Mouse (Mus musculus): ENCODE data around the gene Exoc3l2. TPM values are rescaled to one million over a fixed set of nuclear protein-coding genes. Genes with fewer than 3 reads are reported as not detected.

Gene Exoc3l2
- polyA plus RNA-seq, 1 experiment, result 0.94 TPM

GRCm38 (mm10) chr7:19455186-19455585 is 7.9 kb upstream of the Exoc3l2 start:
- peaks cover 19% of the 10 kb centered on the region for H3K4me1 ChIP-seq (replicated peaks; ENCODE audit: control insufficient read depth, insufficient read depth, low read length)
- H3K27ac ChIP-seq (ENCODE audit: control insufficient read depth, insufficient read depth, low read length), result no peak overlapping the region
- 95% methylated on average over 4 of the region's 4 CpGs for WGBS
- no peak for TF ChIP-seq CTCF (IDR thresholded peaks at IDR 0.05; ENCODE audit: borderline replicate concordance, control insufficient read depth, extremely low read depth, insufficient read depth, low read length, poor library complexity)
- no peak for TF ChIP-seq POLR2A (IDR thresholded peaks at IDR 0.05; ENCODE audit: control insufficient read depth, extremely low read depth, insufficient read depth, low read length, poor library complexity)
- no peak overlapping the region for H3K4me3 ChIP-seq (ENCODE audit: control insufficient read depth, insufficient read depth, low read length)
- H3K27me3 ChIP-seq (ENCODE audit: control insufficient read depth, insufficient read depth, low read length), result no peaks in the 10 kb centered on the region
- H3K36me3 ChIP-seq (ENCODE audit: control insufficient read depth, insufficient read depth, low read length), result no peaks in the 10 kb centered on the region
- DNase-seq, result no peak

GRCm38 (mm10) chr7:19455819-19456495 is 7.2 kb upstream of the Exoc3l2 start:
- 91% methylated on average over 11 of the region's 11 CpGs for WGBS
- Histone ChIP-seq H3K27me3 (ENCODE audit: control insufficient read depth, insufficient read depth, low read length) (no peaks in the 10 kb centered on the region), H3K27ac (ENCODE audit: control insufficient read depth, insufficient read depth, low read length) (no peak overlapping the region), H3K4me3 (ENCODE audit: control insufficient read depth, insufficient read depth, low read length) (no peak overlapping the region), H3K4me1 (replicated peaks; ENCODE audit: control insufficient read depth, insufficient read depth, low read length) (peaks cover 19% of the 10 kb centered on the region), H3K36me3 (ENCODE audit: control insufficient read depth, insufficient read depth, low read length) (no peaks in the 10 kb centered on the region)
- no peak for TF ChIP-seq CTCF (IDR thresholded peaks at IDR 0.05; ENCODE audit: borderline replicate concordance, control insufficient read depth, extremely low read depth, insufficient read depth, low read length, poor library complexity)
- TF ChIP-seq POLR2A (IDR thresholded peaks at IDR 0.05; ENCODE audit: control insufficient read depth, extremely low read depth, insufficient read depth, low read length, poor library complexity), result no peak
- no peak for DNase-seq

DNA sequence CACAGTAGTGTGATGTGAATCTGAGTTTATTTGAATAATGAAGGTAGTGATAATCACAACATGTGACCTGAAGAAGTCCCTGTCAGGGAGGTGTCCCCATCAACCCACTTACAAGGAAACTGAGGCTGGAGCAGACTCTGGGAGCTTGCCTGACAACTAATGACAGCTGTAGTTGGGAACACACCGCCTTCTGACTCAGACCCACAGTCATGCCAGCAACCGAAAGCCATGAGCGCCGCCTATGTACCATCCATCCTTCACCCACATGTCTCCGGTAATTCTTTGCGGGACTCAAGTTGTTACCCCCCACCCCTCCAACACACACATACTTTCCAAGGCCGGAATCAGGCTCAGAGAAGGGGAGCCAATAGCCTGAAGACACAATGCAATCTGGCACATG is 6.5 kb upstream of the Exoc3l2 start:
- Histone ChIP-seq H3K4me1 (replicated peaks; ENCODE audit: control insufficient read depth, insufficient read depth, low read length) (peaks cover 19% of the 10 kb centered on the region), H3K36me3 (ENCODE audit: control insufficient read depth, insufficient read depth, low read length) (no peaks in the 10 kb centered on the region), H3K27me3 (ENCODE audit: control insufficient read depth, insufficient read depth, low read length) (no peaks in the 10 kb centered on the region), H3K27ac (ENCODE audit: control insufficient read depth, insufficient read depth, low read length) (no peak overlapping the region), H3K4me3 (ENCODE audit: control insufficient read depth, insufficient read depth, low read length) (no peak overlapping the region)
- no peak for TF ChIP-seq CTCF (IDR thresholded peaks at IDR 0.05; ENCODE audit: borderline replicate concordance, control insufficient read depth, extremely low read depth, insufficient read depth, low read length, poor library complexity)
- no peak for TF ChIP-seq POLR2A (IDR thresholded peaks at IDR 0.05; ENCODE audit: control insufficient read depth, extremely low read depth, insufficient read depth, low read length, poor library complexity)
- WGBS, result 97% methylated on average over 7 of the region's 7 CpGs
- DNase-seq, result no peak

GRCm38 (mm10) chr7:19457414-19458071 is 5.6 kb upstream of the Exoc3l2 start:
- no peaks in the 10 kb centered on the region for H3K36me3 ChIP-seq (ENCODE audit: control insufficient read depth, insufficient read depth, low read length)
- TF ChIP-seq POLR2A (IDR thresholded peaks at IDR 0.05; ENCODE audit: control insufficient read depth, extremely low read depth, insufficient read depth, low read length, poor library complexity) (0 out of 2 replicates have a peak, but pooled peaks have one; percentile 9), CTCF (IDR thresholded peaks at IDR 0.05; ENCODE audit: borderline replicate concordance, control insufficient read depth, extremely low read depth, insufficient read depth, low read length, poor library complexity) (no peak)
- peaks cover 19% of the 10 kb centered on the region for H3K4me1 ChIP-seq (replicated peaks; ENCODE audit: control insufficient read depth, insufficient read depth, low read length)
- H3K27ac ChIP-seq (ENCODE audit: control insufficient read depth, insufficient read depth, low read length), result no peak overlapping the region
- 11% methylated on average over 14 of the region's 14 CpGs for WGBS
- DNase-seq, result no peak
- no peaks in the 10 kb centered on the region for H3K27me3 ChIP-seq (ENCODE audit: control insufficient read depth, insufficient read depth, low read length)
- peak overlapping the region; percentile 91 for H3K4me3 ChIP-seq (ENCODE audit: control insufficient read depth, insufficient read depth, low read length)

- Histone ChIP-seq H3K36me3 (ENCODE audit: control insufficient read depth, insufficient read depth, low read length) (no peaks in the 10 kb centered on the region), H3K27ac (ENCODE audit: control insufficient read depth, insufficient read depth, low read length) (no peak overlapping the region), H3K4me3 (ENCODE audit: control insufficient read depth, insufficient read depth, low read length) (peak overlapping the region; percentile 91), H3K27me3 (ENCODE audit: control insufficient read depth, insufficient read depth, low read length) (no peaks in the 10 kb centered on the region), H3K4me1 (replicated peaks; ENCODE audit: control insufficient read depth, insufficient read depth, low read length) (peaks cover 19% of the 10 kb centered on the region)
- DNase-seq, result peak; percentile 81
- peak; percentile 51; the same call in 1 of the 2 replicates for TF ChIP-seq CTCF (IDR thresholded peaks at IDR 0.05; ENCODE audit: borderline replicate concordance, control insufficient read depth, extremely low read depth, insufficient read depth, low read length, poor library complexity)
- TF ChIP-seq POLR2A (IDR thresholded peaks at IDR 0.05; ENCODE audit: control insufficient read depth, extremely low read depth, insufficient read depth, low read length, poor library complexity), result no peak
- 0% methylated on average over 28 of the region's 31 CpGs for WGBS
Measured at GRCm38 (mm10) chr7:19458072-19458486, 5.1 kb upstream of the Exoc3l2 start.

DNA sequence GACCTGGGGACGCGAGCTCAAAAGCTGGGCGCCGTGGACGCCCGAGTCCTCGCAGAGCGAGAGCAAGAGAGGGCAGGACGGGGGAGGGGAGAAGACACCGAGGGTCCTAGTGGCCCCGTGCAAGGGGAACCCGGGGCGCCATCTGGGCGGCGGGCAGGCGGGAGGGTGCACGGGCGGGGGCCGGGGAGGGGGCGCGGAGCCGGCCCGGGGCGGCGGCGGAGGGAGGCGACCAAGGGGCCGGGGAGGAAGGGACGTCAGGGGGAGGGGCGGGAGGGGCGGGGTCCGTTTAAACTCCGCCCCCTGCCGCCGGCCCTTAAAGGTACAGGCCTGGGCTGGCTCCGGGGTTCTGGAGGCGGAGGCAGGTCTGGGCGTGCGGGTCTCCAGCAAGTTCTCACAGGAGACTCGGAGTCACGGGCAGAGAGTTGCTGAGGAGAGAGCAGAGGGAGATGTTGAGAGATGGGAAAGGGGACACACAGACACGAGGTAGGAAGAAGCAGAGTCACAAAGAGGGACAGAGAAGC is 4.5 kb upstream of the Exoc3l2 start, which contains the start of gene Mark4:
Mark4 (minus strand) TSS at position 231 of the 521 bp plus-strand sequence.
- peak within 1 kb of the TSS; percentile 91 for H3K4me3 ChIP-seq (ENCODE audit: control insufficient read depth, insufficient read depth, low read length)
- H3K4me1 ChIP-seq (replicated peaks; ENCODE audit: control insufficient read depth, insufficient read depth, low read length), result peaks cover 19% of the 10 kb centered on the region
- H3K27me3 ChIP-seq (ENCODE audit: control insufficient read depth, insufficient read depth, low read length), result no peaks in the 10 kb centered on the region
- 0 out of 2 replicates have a peak within 1 kb of the TSS, but pooled peaks have one; percentile 24 for H3K27ac ChIP-seq (ENCODE audit: control insufficient read depth, insufficient read depth, low read length)
- no peaks in the 10 kb centered on the region for H3K36me3 ChIP-seq (ENCODE audit: control insufficient read depth, insufficient read depth, low read length)
- DNase-seq, result peak; percentile 72
- TF ChIP-seq POLR2A (IDR thresholded peaks at IDR 0.05; ENCODE audit: control insufficient read depth, extremely low read depth, insufficient read depth, low read length, poor library complexity), result peak; percentile 49; the same call in 1 of the 2 replicates
- no peak for TF ChIP-seq CTCF (IDR thresholded peaks at IDR 0.05; ENCODE audit: borderline replicate concordance, control insufficient read depth, extremely low read depth, insufficient read depth, low read length, poor library complexity)
- under 1% methylated on average over 36 of the region's 42 CpGs for WGBS

Data from thymus, adult 2 months (tissue).